Mouse (Mus musculus): ENCODE results near the gene Zfp410. TPM values are rescaled to one million over a fixed set of nuclear protein-coding genes. Genes with fewer than 3 reads are reported as not detected.
A peak's percentile ranks its signal among the peaks of the same experiment; 100 is the strongest.

The Zfp410 gene
- total and polyA plus RNA-seq, 3 experiments = 45.5 to 189 (median 182) TPM

GRCm38 (mm10) chr12:84278901-84279300 is 37.8 kb upstream of the Zfp410 start:
- Histone ChIP-seq H3K9me3 (replicated peaks; ENCODE audit: insufficient read depth, low read length) (no peaks in the 10 kb centered on the region), H3K9ac (ENCODE audit: control insufficient read depth, low read depth, low read length, poor library complexity, severe bottlenecking) (no peak overlapping the region), H3K4me1 (ENCODE audit: control insufficient read depth in 1 of 2, insufficient read depth in 2 of 2, low read length in 2 of 2) (0 out of 4 replicates have a peak, but pooled peaks cover 0 to 5% of the 10 kb centered on the region in 2 experiments), H3K27ac (ENCODE audit: control insufficient read depth, low read depth, low read length) (no peak overlapping the region), H3K79me2 (ENCODE audit: control insufficient read depth, insufficient read depth, low read length, poor library complexity) (no peaks in the 10 kb centered on the region), H3K27me3 (ENCODE audit: control insufficient read depth in 1 of 2, insufficient read depth in 2 of 2, low read length in 2 of 2) (no peaks in the 10 kb centered on the region), H3K4me3 (ENCODE audit: control insufficient read depth in 1 of 2, insufficient read depth in 1 of 2, low read depth in 2 of 2, low read length in 2 of 2) (no peak overlapping the region), H3K36me3 (ENCODE audit: control insufficient read depth in 1 of 2, insufficient read depth in 2 of 2, low read length in 2 of 2) (peaks cover 0 to 4% of the 10 kb centered on the region in 2 experiments; a peak in 2 of 4 replicates)
- no peak for DNase-seq (ENCODE audit: low read depth, low spot score)
- TF ChIP-seq ETS1 (IDR thresholded peaks at IDR 0.05; ENCODE audit: low read depth, low read length) (no peak), GATA1 (IDR thresholded peaks at IDR 0.05; ENCODE audit: low read depth, low read length) (no peak), MYC (IDR thresholded peaks at IDR 0.05; ENCODE audit: low read depth, low read length) (no peak), MAX (IDR thresholded peaks at IDR 0.05; ENCODE audit: low read length) (no peak), KAT2A (conservative IDR thresholded peaks at IDR 0.05; ENCODE audit: low read depth, low read length) (no peak), POLR2AphosphoS5 (IDR thresholded peaks at IDR 0.05; ENCODE audit: borderline replicate concordance, low read depth, low read length) (no peak), EP300 (IDR thresholded peaks at IDR 0.05; ENCODE audit: low read depth in 1 of 2, low read length in 2 of 2) (no peak), CHD1 (IDR thresholded peaks at IDR 0.05; ENCODE audit: low read depth, low read length) (no peak), ELF1 (IDR thresholded peaks at IDR 0.05; ENCODE audit: low read depth, low read length) (no peak), CTCF (IDR thresholded peaks at IDR 0.05 in 2 of 3, conservative IDR thresholded peaks at IDR 0.05 in 1 of 3; ENCODE audit: control insufficient read depth in 1 of 3, insufficient read depth in 1 of 3, low read depth in 2 of 3, low read length in 3 of 3, poor library complexity in 1 of 3, severe bottlenecking in 1 of 3) (no peak), UBTF (IDR thresholded peaks at IDR 0.05; ENCODE audit: borderline replicate concordance, insufficient read depth, low read depth, low read length) (no peak), NELFE (IDR thresholded peaks at IDR 0.05; ENCODE audit: low read depth, low read length) (no peak), ZC3H11A (IDR thresholded peaks at IDR 0.05; ENCODE audit: low read depth, low read length) (no peak), POLR2AphosphoS2 (IDR thresholded peaks at IDR 0.05; ENCODE audit: low read length) (no peak), TBP (IDR thresholded peaks at IDR 0.05; ENCODE audit: low read depth, low read length) (no peak), BHLHE40 (IDR thresholded peaks at IDR 0.05; ENCODE audit: borderline replicate concordance, low read depth, low read length) (no peak), GABPA (IDR thresholded peaks at IDR 0.05; ENCODE audit: low read depth, low read length) (no peak), MXI1 (IDR thresholded peaks at IDR 0.05; ENCODE audit: low read depth, low read length) (no peak), TCF12 (IDR thresholded peaks at IDR 0.05; ENCODE audit: low read depth, low read length) (no peak)

GRCm38 (mm10) chr12:84284391-84284790 is 32.3 kb upstream of the Zfp410 start:
- peaks cover 0 to 14% of the 10 kb centered on the region in 2 experiments; a peak in 2 of 4 replicates for H3K36me3 ChIP-seq (ENCODE audit: control insufficient read depth in 1 of 2, insufficient read depth in 2 of 2, low read length in 2 of 2)
- peak overlapping the region; percentile 90 for H3K9ac ChIP-seq (ENCODE audit: control insufficient read depth, low read depth, low read length, poor library complexity, severe bottlenecking)
- no peaks in the 10 kb centered on the region for H3K27me3 ChIP-seq (ENCODE audit: control insufficient read depth in 1 of 2, insufficient read depth in 2 of 2, low read length in 2 of 2)
- peak overlapping the region; percentile 66 to 67 for H3K4me3 ChIP-seq (ENCODE audit: control insufficient read depth in 1 of 2, insufficient read depth in 1 of 2, low read depth in 2 of 2, low read length in 2 of 2)
- H3K4me1 ChIP-seq (ENCODE audit: control insufficient read depth in 1 of 2, insufficient read depth in 2 of 2, low read length in 2 of 2) = peaks cover 0 to 14% of the 10 kb centered on the region in 2 experiments; a peak in 2 of 4 replicates
- DNase-seq (ENCODE audit: low read depth, low spot score) = peak; percentile 61
- peak overlapping the region; percentile 93 for H3K27ac ChIP-seq (ENCODE audit: control insufficient read depth, low read depth, low read length)
- no peaks in the 10 kb centered on the region for H3K9me3 ChIP-seq (replicated peaks; ENCODE audit: insufficient read depth, low read length)
- H3K79me2 ChIP-seq (ENCODE audit: control insufficient read depth, insufficient read depth, low read length, poor library complexity) = peaks cover 15% of the 10 kb centered on the region
- no peak for TF ChIP-seq GATA1 (IDR thresholded peaks at IDR 0.05; ENCODE audit: low read depth, low read length)
- TF ChIP-seq EP300 (IDR thresholded peaks at IDR 0.05; ENCODE audit: low read depth in 1 of 2, low read length in 2 of 2) = peak in 1 of 2 experiments; percentile 1; a peak in 1 of 4 replicates
- TF ChIP-seq USF2 (IDR thresholded peaks at IDR 0.05; ENCODE audit: borderline replicate concordance in 1 of 2, insufficient read depth in 1 of 2, low read depth in 1 of 2, low read length in 2 of 2) = no peak
- TF ChIP-seq MXI1 (IDR thresholded peaks at IDR 0.05; ENCODE audit: low read depth, low read length) = peak; percentile 9; the same call in 1 of the 2 replicates

Measured in MEL (cell line).